Mouse (Mus musculus): ENCODE measurements at regions not wholly inside any gene's neighbourhood (a gene's known extent, or its start where the extent isn't known, plus 50 kb on each side); places are given as distances from the start of the nearest gene placed in this dataset.

- no peak for DNase-seq (ENCODE audit: low read depth)
These were observed 536.6 kb upstream of the Klf4 start for GRCm38 (mm10) chr4:56068859-56069258.

- no peak for DNase-seq (ENCODE audit: low read depth)
These were observed 532.4 kb upstream of the Klf4 start for GRCm38 (mm10) chr4:56064657-56065056.

GRCm38 (mm10) chr4:56051792-56052380, 519.6 kb upstream of the Klf4 start:
- DNase-seq (ENCODE audit: low read depth): no peak

- no peak for DNase-seq (ENCODE audit: low read depth)
These were observed 507.1 kb upstream of the Klf4 start for GRCm38 (mm10) chr4:56039327-56039726.

- DNase-seq (ENCODE audit: low read depth): no peak
These were observed 504.1 kb upstream of the Klf4 start for GRCm38 (mm10) chr4:56036334-56036733.

- no peak for DNase-seq (ENCODE audit: low read depth)
These were observed 503.3 kb upstream of the Klf4 start for GRCm38 (mm10) chr4:56035543-56035942.

GRCm38 (mm10) chr4:56028441-56028840, 496.2 kb upstream of the Klf4 start:
- DNase-seq (ENCODE audit: low read depth): no peak

- no peak for DNase-seq (ENCODE audit: low read depth)
These were observed 495.0 kb upstream of the Klf4 start for GRCm38 (mm10) chr4:56027258-56027657.

GRCm38 (mm10) chr4:56024478-56024877, 492.2 kb upstream of the Klf4 start:
- no peak for DNase-seq (ENCODE audit: low read depth)

- DNase-seq (ENCODE audit: low read depth): no peak
These were observed 485.9 kb upstream of the Klf4 start for GRCm38 (mm10) chr4:56018212-56018611.

GRCm38 (mm10) chr4:56015481-56015880, 483.2 kb upstream of the Klf4 start:
- no peak for DNase-seq (ENCODE audit: low read depth)

- DNase-seq (ENCODE audit: low read depth): no peak
These were observed 476.0 kb upstream of the Klf4 start for GRCm38 (mm10) chr4:56008287-56008686.

GRCm38 (mm10) chr4:56004227-56004626, 472.0 kb upstream of the Klf4 start:
- DNase-seq (ENCODE audit: low read depth): peak; percentile 50

- no peak for DNase-seq (ENCODE audit: low read depth)
These were observed 469.1 kb upstream of the Klf4 start for GRCm38 (mm10) chr4:56001312-56001731.

- DNase-seq (ENCODE audit: low read depth): no peak
These were observed 451.8 kb upstream of the Klf4 start for GRCm38 (mm10) chr4:55984026-55984425.

GRCm38 (mm10) chr4:55978539-55978938, 446.3 kb upstream of the Klf4 start:
- DNase-seq (ENCODE audit: low read depth): no peak

GRCm38 (mm10) chr4:55976265-55976664, 444.0 kb upstream of the Klf4 start:
- no peak for DNase-seq (ENCODE audit: low read depth)

GRCm38 (mm10) chr4:55973706-55974105, 441.4 kb upstream of the Klf4 start:
- no peak for DNase-seq (ENCODE audit: low read depth)

- DNase-seq (ENCODE audit: low read depth): no peak
These were observed 440.1 kb upstream of the Klf4 start for GRCm38 (mm10) chr4:55972235-55972819.

GRCm38 (mm10) chr4:55960063-55960462, 427.8 kb upstream of the Klf4 start:
- peak; percentile 26 for DNase-seq (ENCODE audit: low read depth)

- DNase-seq (ENCODE audit: low read depth): no peak
These were observed 421.4 kb upstream of the Klf4 start for GRCm38 (mm10) chr4:55953701-55954100.

GRCm38 (mm10) chr4:55952220-55952619, 420.0 kb upstream of the Klf4 start:
- DNase-seq (ENCODE audit: low read depth): no peak

GRCm38 (mm10) chr4:55941423-55941822, 409.2 kb upstream of the Klf4 start:
- no peak for DNase-seq (ENCODE audit: low read depth)

- no peak for DNase-seq (ENCODE audit: low read depth)
These were observed 406.1 kb upstream of the Klf4 start for GRCm38 (mm10) chr4:55938383-55938782.
